Comparison of ENCODE assay signal across 24 mouse cellular contexts in genomic region chr12:118829881-118830280, GRCm38 (mm10). TPM values are rescaled to one million over a fixed set of nuclear protein-coding genes. Genes with fewer than 3 reads are reported as not detected.
"Had no signal": no experiment of that assay in that cellular context is flagged by ENCODE, and none has a peak within 500 bp of the region (broad histone marks: within the 10 kb centered on the region; RNA-seq: fewer than 3 reads in every experiment).

No protein-coding gene starts in this region.

- H3K4me1 ChIP-seq: liver, embryonic 13.5 days; liver, embryonic 15.5 days; lung, embryonic 15.5 days; megakaryocyte, embryonic 14.5 days had no signal

- H3K4me2 ChIP-seq: liver, embryonic 13.5 days; liver, embryonic 15.5 days; lung, embryonic 15.5 days had no signal

- ATAC-seq: liver, postnatal 0 days; lung, postnatal 0 days; midbrain, embryonic 16.5 days had no signal

- DNase-seq: liver, embryonic 13.5 days; liver, postnatal 0 days; lung, adult 2 months; lung, postnatal 14 days; lung, postnatal 36 days; midbrain, embryonic 14.5 days; retina, postnatal 1 day; right cerebral cortex, adult 18-20 months; right cerebral cortex, postnatal 25 days; right cerebral cortex, postnatal 4 days; spleen, adult 18-20 months; thymus, adult 18-20 months; thymus, postnatal 14 days; thymus, postnatal 36 days had no signal

- H3K4me3 ChIP-seq: liver, embryonic 13.5 days; liver, embryonic 15.5 days; lung, embryonic 15.5 days; megakaryocyte, embryonic 14.5 days; midbrain, embryonic 10.5 days; myocyte had no signal

- H3K9me3 ChIP-seq: liver, embryonic 13.5 days; liver, embryonic 15.5 days; lung, embryonic 15.5 days; megakaryocyte, embryonic 14.5 days; midbrain, embryonic 10.5 days had no signal

- H3K27ac ChIP-seq: liver, embryonic 13.5 days; liver, embryonic 15.5 days; lung, embryonic 15.5 days; macrophage; midbrain, embryonic 10.5 days had no signal

- H3K36me3 ChIP-seq: liver, embryonic 13.5 days; liver, embryonic 15.5 days; lung, embryonic 15.5 days; midbrain, embryonic 10.5 days had no signal

- H3K9ac ChIP-seq: liver, embryonic 13.5 days; liver, embryonic 15.5 days; liver, postnatal 0 days; lung, embryonic 15.5 days had no signal

RNA-seq across cellular contexts. Expression of gene Sp8, which starts 16.2 kb away (rescaled TPM):
- polyA plus RNA-seq: liver, embryonic 13.5 days; liver, embryonic 15.5 days; liver, postnatal 0 days; lung, adult 2 months; lung, embryonic 15.5 days; lung, postnatal 0 days; macrophage; small intestine, adult 2 months; stomach, embryonic 14.5 days had no signal
